Mouse (Mus musculus) activated CD4-positive, CD25-positive, alpha-beta regulatory T cell, adult 9 weeks (primary cell): ENCODE measurements around the gene Foxp3. TPM values are rescaled to one million over a fixed set of nuclear protein-coding genes. Genes with fewer than 3 reads are reported as not detected.

Experiments
- polyA plus RNA-seq: library from polyadenylated mRNA; unstranded; fragments of 100-300 nt; shearing (Covaris generic); gene quantifications from one replicate; pipeline ENCODE4 v1.2.1, GENCODE M21; 2017

Foxp3 gene
- 118 TPM for polyA plus RNA-seq

DNA sequence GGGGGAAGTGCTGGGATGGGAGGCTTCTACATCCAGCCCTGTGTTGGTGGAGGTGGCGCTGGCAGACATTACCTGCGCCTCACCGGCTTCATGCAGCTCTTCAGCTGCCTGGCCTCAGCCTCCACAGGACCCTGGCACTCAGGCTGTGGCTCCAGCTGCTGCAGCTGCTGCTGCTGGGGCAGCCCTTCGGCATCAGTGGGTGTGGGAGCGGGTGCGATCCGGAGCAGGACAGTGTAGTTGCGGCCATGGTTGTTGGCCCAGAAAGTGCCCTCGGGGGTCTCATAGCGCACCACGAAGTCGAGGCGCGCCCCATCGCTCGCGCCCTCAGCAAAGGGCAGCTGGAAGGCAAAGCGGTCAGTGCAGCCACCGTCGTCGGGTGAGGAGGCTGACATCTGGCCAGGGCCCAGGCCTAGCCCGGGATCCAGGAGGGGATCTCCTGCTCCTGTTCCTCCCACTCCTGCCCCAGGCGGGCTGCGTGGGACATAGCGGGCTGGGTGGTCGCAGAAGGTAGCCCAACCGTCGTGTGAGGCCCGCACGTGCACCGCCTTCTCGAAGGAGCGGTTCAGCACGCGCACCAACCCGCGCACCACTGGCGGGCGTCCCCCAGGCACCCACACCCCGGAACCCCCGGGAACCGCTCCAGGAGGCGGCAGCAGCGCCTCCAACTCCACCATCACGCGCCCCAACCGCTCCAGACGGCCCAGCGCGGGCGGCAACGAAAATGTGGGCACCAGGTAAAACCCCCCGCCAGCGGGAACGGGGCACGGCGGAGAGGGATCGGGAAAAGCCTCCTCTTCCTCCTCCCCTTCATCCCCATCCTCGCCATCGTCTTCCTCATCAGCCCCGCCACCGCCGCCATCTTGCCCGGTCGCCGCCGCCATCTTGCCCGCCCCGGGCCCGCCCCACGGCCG, at the start of gene Foxp3:
Foxp3 (plus strand) TSS at position 469 of the 911 bp plus-strand sequence.

DNA sequence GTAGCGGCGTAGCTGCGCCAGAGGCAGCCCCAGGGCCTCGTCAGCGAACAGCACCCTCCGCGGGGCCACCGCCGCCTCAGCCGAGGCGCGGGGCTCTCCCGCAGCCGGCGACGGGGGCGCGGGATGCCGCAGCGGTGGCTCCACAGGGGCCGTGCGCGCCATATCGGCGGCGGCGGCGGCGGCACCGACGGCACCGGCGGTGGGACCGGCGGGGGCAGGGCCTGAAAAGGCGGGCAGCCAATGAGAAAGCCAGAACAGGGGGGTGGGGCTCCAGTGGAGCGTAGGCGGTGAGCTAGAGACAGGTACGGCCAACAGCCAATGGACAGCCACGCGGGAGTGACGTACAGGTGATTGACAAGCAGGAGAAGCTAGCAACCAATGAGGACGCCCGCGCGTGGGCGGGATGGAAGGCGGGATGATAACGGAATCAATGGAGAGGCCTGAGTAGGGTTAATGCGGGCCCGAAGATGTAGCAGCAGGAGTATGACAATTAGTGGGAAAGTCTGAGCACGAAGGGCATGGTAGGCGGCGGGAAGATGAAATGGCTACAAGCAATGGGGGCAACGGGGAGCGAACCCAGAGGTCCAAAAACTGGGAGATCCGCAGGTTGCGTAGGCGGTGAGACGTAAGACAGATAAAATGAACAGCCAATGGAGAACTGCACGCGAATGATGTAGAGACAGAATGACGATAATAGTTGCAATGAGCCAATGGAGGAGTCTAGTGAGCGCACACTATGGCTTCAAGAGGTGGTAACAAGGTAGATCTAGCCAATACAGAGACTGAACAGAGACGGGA, 842 bp downstream of the Foxp3 start, which contains the start of gene Ppp1r3f:
Ppp1r3f (minus strand) TSS at position 197 of the 798 bp plus-strand sequence.

DNA sequence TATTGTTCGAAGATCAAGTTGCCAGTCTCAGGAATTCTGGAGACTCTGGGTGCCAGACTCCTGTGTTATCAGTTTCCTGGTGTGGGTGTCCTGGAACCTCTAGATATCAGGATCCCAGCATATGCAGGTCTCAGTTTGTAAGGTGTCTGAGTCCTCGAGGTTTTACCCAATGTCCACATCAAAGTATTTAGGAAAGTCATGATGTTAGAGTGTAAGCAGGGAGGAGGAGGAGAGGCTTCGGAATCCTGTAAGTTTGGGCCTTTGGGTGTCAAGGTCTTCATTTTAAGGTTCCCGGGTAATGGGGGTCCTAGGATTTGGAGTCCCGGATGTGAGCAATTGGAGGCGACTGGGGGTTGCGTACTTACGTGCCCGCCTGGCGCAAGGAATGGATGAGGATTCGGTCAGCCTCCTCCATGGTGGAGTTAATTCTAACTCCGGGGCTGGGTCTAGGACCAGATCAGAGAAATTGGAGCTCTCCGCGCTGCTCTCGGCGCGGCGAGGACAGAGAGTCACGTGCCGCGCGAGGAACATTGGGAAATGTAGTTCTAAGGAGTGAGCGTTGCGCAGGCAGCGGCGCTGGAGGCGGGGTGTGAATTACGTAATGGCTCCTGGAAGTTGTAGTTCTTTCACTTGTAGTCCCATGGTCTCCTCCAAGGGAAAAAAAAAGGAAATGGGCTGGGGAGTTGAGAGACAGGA, 31.6 kb downstream of the Foxp3 start, which contains the start of gene Ccdc22:
Ccdc22 (minus strand) TSS at position 639 of the 696 bp plus-strand sequence.

DNA sequence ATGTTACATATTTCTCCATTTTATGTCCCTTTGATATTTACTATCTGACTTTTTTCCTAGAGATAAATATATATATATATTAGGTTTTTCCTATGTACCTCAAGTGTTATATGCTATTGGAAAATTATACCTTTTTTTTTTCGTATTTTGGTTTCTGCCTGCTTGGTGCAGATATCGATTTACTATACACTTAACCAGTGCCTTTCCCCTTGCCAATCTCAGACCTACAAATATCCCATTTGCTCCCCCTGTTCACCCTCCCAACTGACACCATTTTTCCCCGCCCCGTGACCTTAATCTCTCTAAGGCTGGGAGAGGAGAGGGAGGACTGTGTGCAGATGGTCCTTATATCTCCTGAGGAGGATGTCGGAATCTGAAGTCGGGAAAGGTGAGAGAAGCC, 33.3 kb downstream of the Foxp3 start, which contains the start of gene Cacna1f:
Cacna1f (plus strand) TSS at position 301 of the 400 bp plus-strand sequence.

DNA sequence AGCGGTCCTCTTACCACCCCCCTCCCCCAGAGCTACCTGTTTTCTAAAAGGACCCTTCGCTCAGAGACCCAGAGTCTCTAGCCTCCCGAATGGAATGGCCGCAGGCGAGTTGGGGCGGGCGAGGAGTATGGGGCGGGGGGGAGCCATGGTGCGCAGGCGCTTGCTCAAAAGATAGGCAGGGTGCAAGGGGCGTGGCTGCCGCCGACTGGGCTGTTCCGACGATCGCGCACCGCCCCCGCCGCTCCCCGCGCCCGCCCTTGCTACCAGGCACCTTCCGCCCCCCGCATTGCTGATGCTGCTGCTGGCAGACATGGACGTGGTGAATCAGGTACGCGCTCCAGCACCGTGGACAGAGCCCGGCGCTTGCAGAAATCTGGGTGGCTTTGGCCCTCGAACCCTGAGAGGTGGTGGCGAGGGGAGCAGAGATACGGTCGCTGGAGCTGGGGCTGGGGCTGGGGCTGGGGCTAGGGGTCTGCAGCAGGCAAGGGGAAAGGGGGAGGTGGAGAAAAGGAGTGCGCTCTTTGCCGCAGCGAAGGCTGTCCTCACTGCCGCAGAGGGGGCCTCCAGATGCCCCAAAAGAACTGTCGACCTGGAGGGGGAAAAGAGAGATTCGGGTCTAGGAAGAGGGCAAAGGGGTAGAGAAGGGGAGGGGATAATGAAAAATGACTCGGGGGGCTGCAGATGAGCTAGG, 65.1 kb downstream of the Foxp3 start, which contains the start of gene Syp:
Syp (plus strand) TSS at position 71 of the 691 bp plus-strand sequence.

Other genes with a start within 250 kb of the Foxp3 start
- gene Usp27x, start 197.8 kb upstream of the Foxp3 start, polyA plus RNA-seq, result 0.37 TPM
- 7.1 TPM for gene Ppp1r3f, start 639 bp downstream of the Foxp3 start, polyA plus RNA-seq
- gene Ccdc22, start 31.9 kb downstream of the Foxp3 start, polyA plus RNA-seq, result 23.9 TPM
- not detected for gene Cacna1f, start 33.4 kb downstream of the Foxp3 start, polyA plus RNA-seq
- 19.6 TPM for gene Syp, start 64.8 kb downstream of the Foxp3 start, polyA plus RNA-seq
- gene Prickle3, start 83.6 kb downstream of the Foxp3 start, polyA plus RNA-seq, result 35.1 TPM
- gene Plp2, start 97.7 kb downstream of the Foxp3 start, polyA plus RNA-seq, result 130 TPM
- not detected for gene Magix, start 107.6 kb downstream of the Foxp3 start, polyA plus RNA-seq
- gene Gpkow, start 123.5 kb downstream of the Foxp3 start, polyA plus RNA-seq, result 69.0 TPM
- gene Wdr45, start 140.7 kb downstream of the Foxp3 start, polyA plus RNA-seq, result 85.0 TPM
- not detected for gene Gm45208, start 148.6 kb downstream of the Foxp3 start, polyA plus RNA-seq
- gene Praf2, start 154.8 kb downstream of the Foxp3 start, polyA plus RNA-seq, result 35.0 TPM
- gene Ccdc120, start 177.3 kb downstream of the Foxp3 start, polyA plus RNA-seq, result 0.70 TPM
- gene Tfe3, start 188.9 kb downstream of the Foxp3 start, polyA plus RNA-seq, result 47.9 TPM
- gene Gripap1, start 216.1 kb downstream of the Foxp3 start, polyA plus RNA-seq, result 112 TPM
- gene Kcnd1, start 248.6 kb downstream of the Foxp3 start, polyA plus RNA-seq, result 1.1 TPM